Mouse (Mus musculus): ENCODE data around the gene Casc3. TPM values are rescaled to one million over a fixed set of nuclear protein-coding genes. Genes with fewer than 3 reads are reported as not detected.

Gene Casc3
- total RNA-seq, 1 experiment from 2014 or later: 22.8 TPM

DNA sequence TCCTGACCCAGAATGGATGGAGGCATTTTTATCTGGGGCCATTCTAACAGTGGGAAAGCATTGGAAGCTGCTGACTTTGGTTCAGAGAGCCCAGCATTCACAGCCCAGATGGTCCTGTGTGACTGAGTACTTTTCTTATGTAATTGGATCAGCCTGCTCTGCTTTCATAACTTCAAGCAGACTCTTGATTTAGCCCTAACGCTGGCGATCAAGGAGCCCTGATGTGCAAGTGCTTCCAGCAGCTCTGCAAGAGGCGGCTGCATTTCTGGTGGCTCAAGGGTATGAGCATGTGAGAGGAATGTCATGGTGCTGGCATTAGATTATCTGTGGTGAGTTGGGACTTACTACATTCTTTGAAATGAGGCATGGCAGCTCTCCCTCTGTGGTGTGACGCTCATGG lies 67.3 kb downstream of the Casc3 start:
- no peak for ATAC-seq (replicated peaks in 1 of 2; ENCODE audit: insufficient read depth in 1 of 2, low FRiP score in 2 of 2, low TSS enrichment in 1 of 2, low read depth in 1 of 2, poor library complexity in 2 of 2, severe bottlenecking in 2 of 2)

DNA sequence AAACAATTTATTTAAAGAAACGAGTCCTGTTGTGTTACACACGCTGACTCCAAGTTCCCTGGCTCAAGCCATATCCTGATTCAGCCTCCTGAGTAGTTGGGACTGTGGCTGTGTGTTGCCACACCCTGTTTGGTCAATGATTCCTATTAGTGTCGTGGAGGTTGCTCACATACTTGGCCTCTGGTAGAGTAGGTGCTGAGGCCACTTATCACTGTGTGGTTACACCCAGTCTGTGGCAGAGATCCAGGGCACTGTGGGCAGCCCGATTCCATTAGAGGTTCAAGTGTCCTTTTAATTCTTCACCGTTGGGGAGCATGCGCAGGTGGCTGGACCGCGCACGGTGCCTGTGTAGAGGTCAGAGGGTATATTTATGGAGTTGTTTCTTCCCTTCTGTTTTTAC lies 69.2 kb downstream of the Casc3 start:
- peak in 1 of 2 experiments; percentile 32; a peak in 1 of 4 replicates for ATAC-seq (replicated peaks in 1 of 2; ENCODE audit: insufficient read depth in 1 of 2, low FRiP score in 2 of 2, low TSS enrichment in 1 of 2, low read depth in 1 of 2, poor library complexity in 2 of 2, severe bottlenecking in 2 of 2)

DNA sequence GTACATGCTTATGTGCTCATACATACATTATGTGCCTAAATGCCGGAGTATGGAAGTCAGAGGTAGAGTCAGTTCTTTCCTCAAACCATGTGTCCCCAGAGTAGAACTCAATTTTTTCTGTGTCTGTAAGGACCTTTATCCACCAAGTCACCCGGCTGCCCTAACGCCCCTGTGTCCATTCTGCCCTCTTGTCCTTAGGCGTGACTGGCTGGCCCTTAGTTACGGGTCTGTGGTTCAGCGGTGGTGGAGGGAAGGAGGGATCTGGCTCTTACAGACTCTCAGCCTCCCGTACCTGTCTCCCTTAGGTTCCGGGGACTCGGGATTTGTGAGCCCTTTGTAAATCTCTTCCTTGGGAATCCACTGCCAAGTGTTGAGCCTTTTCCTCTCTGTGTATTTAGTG lies 72.3 kb downstream of the Casc3 start:
- ATAC-seq (replicated peaks in 1 of 2; ENCODE audit: insufficient read depth in 1 of 2, low FRiP score in 2 of 2, low TSS enrichment in 1 of 2, low read depth in 1 of 2, poor library complexity in 2 of 2, severe bottlenecking in 2 of 2): no peak

Other genes starting within 250 kb of the Casc3 start
- 19.9 and 28.1 TPM in 2 replicates for gene Ormdl3, start 217.5 kb upstream of the Casc3 start, total RNA-seq (2017)
- gene Lrrc3c, start 206.6 kb upstream of the Casc3 start, total RNA-seq (2017): not detected in 2 replicates
- 0.69 and 4.6 TPM in 2 replicates for gene Gm12355, start 179.2 kb upstream of the Casc3 start, total RNA-seq (2017)
- not detected in 2 replicates for gene Gsdma3, start 178.5 kb upstream of the Casc3 start, total RNA-seq (2017)
- not detected in 2 replicates for gene Gsdma2, start 158.1 kb upstream of the Casc3 start, total RNA-seq (2017)
- gene Gsdma, start 140.6 kb upstream of the Casc3 start, total RNA-seq (2017): not detected in 2 replicates
- 50.2 and 59.3 TPM in 2 replicates for gene Psmd3, start 122.4 kb upstream of the Casc3 start, total RNA-seq (2017)
- gene Csf3, start 103.6 kb upstream of the Casc3 start, total RNA-seq (2017): not detected in 2 replicates
- gene Med24, start 75.5 kb upstream of the Casc3 start, total RNA-seq (2017): 25.7 and 30.2 TPM in 2 replicates
- 25.3 and 36.8 TPM in 2 replicates for gene Thra, start 64.3 kb upstream of the Casc3 start, total RNA-seq (2017)
- 0.81 and 1.8 TPM in 2 replicates for gene Nr1d1, start 29.6 kb upstream of the Casc3 start, total RNA-seq (2017)
- gene Msl1, start 9.4 kb upstream of the Casc3 start, total RNA-seq (2017): 81.7 and 82.7 TPM in 2 replicates
- 0.40 and 0.75 TPM in 2 replicates for gene Rapgefl1, start 31.9 kb downstream of the Casc3 start, total RNA-seq (2017)
- 6.4 and 6.7 TPM in 2 replicates for gene Wipf2, start 58.7 kb downstream of the Casc3 start, total RNA-seq (2017)
- 27.3 and 30.6 TPM in 2 replicates for gene Cdc6, start 102.9 kb downstream of the Casc3 start, total RNA-seq (2017)
- 5.2 and 6.5 TPM in 2 replicates for gene Rara, start 122.9 kb downstream of the Casc3 start, total RNA-seq (2017)
- not detected in 2 replicates for gene Gjd3, start 178.1 kb downstream of the Casc3 start, total RNA-seq (2017)
- 503 and 531 TPM in 2 replicates for gene Top2a, start 219.3 kb downstream of the Casc3 start, total RNA-seq (2017)
- gene Igfbp4, start 236.3 kb downstream of the Casc3 start, total RNA-seq (2017): 149 and 168 TPM in 2 replicates